Mouse (Mus musculus) E14TG2a.4 (cell line): ENCODE measurements around the gene Gid8.

Experiments
- CTCF ChIP-seq: conservative IDR thresholded peaks from 2 replicates; pipeline ENCODE4 v1.5.1; 2014; ENCODE audit warnings: low read length
- NANOG ChIP-seq: IDR thresholded peaks from 2 replicates; pipeline ENCODE4 v1.6.1; 2014; ENCODE audit warnings: borderline replicate concordance, low read length, mixed read lengths

- TF ChIP-seq CTCF: no peak
- no peak for TF ChIP-seq NANOG
Observed at GRCm38 (mm10) chr2:180746569-180747192, 36.8 kb downstream of the Gid8 start.
